Mouse (Mus musculus) adrenal gland, adult (tissue): Measurements from ENCODE around the gene Lrrc19.
"Not testable (repeated sequence)": the region's sequence is repeated elsewhere in the genome, so short reads cannot be mapped to it uniquely, and the experiment has no call there.

Source experiments
- DNase-seq, 2 experiments: peaks; one replicate each; pipeline ENCODE4 v3.0.0; 2022 to 2023; ENCODE audit warnings: low spot score in 1 of 2; ENCODE audit not compliant: inconsistent age in 2 of 2

Lrrc19 gene

DNA sequence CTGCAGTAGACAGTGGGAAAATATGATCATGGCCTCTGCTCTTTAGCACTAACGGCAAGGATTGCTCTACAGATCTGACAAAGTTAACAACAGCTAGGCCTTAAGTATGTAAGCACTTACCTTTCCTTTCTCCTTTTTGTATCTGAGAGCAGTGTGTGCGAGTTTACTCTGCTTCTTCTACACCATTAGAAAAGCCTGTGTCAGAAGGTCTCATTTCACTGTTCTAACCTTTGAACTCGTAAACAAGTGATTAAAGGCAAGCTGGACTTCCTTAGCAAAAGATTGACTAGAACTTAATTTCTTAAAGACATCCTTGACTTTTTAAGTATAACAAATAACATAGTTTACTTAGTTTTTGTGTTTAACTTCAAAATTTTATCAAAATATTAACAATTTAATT lies at the start of gene Lrrc19:
Lrrc19 (minus strand) TSS at position 225 of the 400 bp plus-strand sequence.
- no peak for DNase-seq

DNA sequence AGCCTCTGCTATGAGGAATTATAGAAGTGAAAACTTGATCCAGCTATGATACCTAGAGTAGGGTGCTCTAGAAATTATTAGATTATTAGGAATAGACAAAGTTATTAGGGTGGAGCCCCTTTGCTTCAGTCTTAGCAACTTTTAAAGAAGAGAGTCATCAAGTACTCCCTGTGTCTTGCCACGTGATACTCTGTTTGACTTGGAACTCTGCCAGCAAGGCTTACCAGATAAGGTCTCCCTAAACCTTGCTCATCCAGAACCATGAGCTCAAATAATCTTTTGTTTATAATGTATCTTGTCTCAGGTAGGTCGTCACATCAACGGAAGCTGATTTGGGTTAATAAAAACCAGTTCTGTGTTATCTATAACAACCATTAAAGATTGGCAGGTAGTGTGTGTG lies 46.4 kb upstream of the Lrrc19 start:
- DNase-seq, result peak in 1 of 2 experiments; percentile 31

DNA sequence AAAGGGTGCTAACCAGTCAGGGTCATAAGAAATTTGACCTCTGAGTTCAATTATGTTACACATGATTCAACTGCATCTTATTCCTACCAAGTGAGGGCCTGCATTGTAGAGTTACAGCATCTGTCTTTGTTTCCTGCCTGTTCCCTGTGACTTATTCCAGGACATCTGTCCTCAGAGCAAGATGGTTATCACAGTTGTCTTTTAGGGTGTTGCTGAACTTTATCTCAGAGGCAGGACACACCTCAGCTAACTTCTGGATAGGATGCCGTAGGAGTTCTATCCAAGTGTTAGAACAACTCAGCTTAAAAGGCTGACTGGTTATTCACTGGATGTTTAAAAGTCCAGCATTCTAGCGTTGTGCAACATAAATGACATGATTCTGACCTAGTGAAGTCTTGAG lies 42.2 kb upstream of the Lrrc19 start:
- DNase-seq, result no peak

DNA sequence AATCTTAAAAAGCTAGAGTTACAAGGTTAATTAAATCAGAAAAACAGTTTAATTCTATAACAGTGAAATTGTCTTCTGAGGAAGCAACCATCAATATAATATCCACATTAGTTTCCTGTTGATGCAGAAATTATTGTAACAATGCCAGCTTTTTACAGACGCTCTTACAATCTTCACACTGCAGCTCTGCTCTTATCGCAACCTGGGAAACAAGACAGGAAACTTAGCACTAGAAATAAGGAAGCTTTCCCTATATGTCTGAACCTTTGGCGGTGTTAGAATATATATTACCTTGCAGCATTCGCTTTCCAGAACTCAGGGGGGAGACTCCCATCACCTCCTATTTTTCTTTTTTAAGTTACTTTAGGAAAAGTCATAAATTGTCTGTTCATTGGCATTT lies 41.1 kb upstream of the Lrrc19 start:
- DNase-seq, result no peak

DNA sequence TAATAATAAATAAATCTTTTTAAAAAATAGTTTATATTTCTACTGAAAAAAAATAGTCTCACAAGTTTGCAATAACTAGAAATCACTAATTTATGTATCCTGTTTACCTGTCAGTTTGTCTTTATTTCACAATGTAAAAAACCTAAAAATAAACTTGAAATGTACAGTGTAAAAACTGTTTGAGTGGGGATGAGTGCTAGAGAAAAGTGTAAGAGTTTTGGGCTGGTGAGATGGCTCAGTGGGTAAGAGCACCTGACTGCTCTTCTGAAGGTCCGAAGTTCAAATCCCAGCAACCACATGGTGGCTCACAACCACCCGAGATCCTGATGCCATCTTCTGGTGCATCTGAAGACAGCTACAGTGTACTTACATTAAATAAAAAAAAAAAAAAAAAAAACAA lies 39.9 kb upstream of the Lrrc19 start:
- not testable (repeated sequence) for DNase-seq

DNA sequence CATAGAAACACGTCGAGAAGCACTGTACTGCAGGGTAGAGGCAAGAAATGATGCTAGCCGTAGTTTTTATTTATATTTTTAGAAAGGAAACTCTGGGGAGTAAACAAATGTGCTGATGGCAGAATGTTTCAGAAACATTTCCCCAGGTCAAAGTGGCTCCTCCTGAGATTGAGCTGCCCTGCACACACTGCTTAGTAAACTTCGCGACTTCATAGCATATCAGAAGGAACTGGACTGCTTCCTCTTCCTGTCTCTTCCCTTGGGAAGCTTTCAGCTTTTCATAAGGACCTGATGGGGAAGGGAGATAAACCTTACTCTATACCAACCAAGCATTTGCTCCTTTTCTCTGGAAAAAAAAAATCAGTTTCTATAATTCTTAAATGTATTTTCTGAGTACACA lies 33.4 kb upstream of the Lrrc19 start:
- peak; percentile 9 to 36 for DNase-seq

DNA sequence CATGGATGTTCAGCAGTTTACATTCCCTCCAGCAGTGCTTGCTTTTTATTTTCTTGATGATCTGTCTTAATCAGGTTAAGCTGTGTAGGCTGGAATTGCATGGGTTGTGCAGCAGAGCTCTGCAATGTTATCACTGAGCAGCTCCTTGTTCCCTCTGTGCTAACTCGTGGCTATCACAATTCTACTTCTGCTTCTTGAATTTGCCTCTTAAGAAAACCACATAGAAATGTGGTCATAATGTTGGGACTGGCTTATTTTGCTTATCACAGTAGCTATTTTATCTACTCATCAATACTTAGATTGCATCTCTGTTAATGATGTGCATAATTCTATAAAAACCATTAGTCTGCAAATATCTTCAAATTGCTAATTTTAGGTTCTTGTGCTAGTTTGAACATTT lies 32.1 kb upstream of the Lrrc19 start:
- no peak for DNase-seq

DNA sequence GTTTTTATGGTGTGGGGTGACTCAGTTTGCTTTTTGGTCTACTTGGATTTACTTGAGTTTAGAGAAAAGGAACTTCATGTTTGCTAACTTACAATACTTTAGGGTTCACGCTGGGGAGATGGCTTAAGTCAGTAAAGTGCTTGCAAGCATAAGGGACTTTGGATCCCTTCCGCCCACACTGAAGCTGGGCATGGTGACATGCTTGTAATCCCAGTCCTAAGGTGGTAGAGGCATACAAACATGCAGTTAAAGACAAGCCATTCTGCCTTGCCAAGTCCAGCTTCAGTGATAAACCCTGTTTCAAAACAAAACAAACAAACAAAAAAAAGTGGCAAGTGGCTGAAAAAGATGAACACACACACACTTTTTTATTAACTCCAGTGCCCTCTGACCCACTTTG lies 31.2 kb upstream of the Lrrc19 start:
- DNase-seq, result no peak

DNA sequence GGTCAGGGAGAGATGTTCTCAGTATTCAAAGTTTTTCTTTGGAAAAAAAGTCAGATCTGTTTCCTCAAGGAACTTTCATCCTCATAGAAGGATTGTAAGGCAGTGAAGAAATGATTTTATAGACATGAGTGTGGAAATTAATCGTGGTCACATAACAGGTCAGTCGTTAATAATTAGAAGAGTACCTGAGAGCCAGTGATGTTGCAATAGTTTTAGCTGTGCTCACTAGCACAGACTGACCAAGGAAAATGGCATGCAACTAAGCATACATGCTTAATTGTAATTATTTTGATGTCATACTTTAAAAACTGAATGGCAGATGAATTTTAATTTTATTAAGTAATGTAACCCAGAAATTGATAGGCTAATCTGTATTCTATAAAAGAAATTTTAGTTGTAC lies 30.7 kb upstream of the Lrrc19 start:
- DNase-seq, result no peak

DNA sequence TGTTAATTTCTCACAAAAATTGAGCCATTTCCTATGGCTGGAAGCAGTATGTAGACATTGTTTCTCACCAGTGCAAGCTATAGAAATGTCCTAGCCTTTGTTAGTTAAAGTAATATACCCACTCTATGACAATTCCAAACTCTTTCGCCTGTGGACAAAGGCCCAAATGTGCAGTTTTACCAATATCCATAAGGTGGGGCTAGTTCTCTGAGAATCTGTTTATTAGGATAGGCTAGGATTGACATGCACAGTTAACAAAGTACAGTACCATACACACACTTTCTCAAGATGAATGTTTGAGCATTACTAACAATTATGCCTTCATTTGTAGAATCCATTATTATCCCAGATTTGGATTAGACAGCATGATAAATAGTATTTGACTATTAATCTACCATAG lies 19.8 kb upstream of the Lrrc19 start:
- DNase-seq, result peak in 1 of 2 experiments; percentile 77

DNA sequence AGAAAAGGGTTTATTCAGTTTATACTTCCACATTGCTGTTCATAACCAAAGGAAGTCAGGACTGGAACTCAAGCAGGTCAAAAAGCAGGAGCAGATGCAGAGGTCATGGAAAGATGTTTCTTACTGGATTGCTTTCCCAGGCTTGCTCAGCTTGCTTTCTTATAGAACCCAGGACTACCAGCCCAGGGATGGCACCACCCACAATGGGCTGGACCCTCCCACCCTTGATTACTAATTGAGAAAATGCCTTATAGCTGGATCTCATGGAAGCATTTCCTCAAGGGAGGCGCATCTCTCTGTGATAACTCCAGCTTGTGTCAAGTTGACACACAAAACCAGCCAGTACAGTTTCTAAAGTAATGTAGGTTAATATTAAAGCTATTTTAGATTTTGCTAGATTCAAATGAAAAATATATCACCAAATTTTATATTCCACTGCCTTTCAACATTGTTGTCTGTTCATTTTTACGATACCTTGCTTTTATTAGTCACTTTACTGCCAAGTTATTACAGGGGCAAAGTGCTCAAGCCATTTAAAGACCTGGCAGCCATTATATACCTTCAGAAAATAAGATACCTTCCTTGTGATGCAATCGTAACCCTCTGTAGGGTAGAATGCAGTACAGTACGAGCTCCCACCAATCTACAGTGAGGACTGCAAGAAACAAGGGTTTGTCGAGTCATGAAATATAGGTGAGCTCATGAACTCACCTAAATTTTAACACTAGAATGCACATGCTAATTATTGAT lies 657 bp upstream of the Lrrc19 start:
- DNase-seq, result not testable (repeated sequence)

DNA sequence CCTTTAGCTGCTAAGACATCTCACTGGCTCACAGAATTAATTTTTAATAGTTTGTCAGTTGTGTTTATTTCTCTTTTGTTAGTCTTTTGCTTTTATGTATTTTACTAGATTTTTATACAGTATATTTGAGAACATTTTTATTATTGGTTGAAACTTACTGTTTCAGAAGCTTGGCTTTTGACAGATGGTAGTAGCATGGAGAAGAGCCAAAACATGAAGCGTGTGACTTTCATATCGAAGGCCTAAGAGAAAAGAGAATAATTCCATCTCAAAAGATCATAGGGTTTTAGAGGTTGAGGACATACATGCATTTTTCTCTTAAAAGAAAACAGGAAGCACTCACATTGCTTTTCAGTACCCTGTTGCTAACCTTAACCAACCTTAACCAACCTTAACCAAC lies 6.8 kb downstream of the Lrrc19 start:
- DNase-seq, result no peak

DNA sequence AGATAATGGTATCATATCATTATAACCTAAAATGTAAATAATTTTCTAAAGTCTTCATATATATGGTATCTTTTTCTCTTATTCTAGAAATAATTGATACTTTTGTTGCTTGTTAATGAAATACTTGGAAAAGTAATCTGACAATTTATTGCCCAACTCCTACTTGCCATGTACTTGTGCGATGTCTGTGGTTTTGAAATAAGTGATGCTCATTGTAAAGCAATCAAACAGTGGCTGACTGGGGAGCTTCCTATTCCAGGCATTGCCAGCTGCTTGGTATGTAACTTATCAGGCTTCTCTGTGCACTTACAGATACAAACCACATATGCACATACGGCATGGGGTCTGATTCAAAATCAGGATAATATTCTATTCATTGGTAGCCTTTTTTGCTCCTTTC lies 29.9 kb downstream of the Lrrc19 start:
- DNase-seq, result no peak

DNA sequence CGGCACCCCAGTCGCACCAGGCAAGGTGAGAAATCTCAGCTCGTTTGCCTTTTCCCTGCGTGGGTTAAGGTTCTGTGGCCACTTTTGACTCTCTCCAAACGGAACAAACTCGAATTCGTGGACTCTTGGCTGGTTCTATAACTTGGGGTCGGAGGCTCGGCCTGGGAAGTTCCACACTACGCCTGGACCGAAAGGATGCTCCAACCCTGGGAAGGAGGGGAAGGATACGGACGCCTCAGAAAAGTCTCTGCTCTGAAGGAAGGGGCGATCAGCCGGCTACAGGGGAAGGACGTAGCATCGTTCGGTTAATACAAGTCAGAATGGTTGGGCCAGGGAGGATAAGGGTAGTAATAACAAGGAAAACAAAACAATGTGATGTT lies 35.3 kb downstream of the Lrrc19 start:
- no peak for DNase-seq

DNA sequence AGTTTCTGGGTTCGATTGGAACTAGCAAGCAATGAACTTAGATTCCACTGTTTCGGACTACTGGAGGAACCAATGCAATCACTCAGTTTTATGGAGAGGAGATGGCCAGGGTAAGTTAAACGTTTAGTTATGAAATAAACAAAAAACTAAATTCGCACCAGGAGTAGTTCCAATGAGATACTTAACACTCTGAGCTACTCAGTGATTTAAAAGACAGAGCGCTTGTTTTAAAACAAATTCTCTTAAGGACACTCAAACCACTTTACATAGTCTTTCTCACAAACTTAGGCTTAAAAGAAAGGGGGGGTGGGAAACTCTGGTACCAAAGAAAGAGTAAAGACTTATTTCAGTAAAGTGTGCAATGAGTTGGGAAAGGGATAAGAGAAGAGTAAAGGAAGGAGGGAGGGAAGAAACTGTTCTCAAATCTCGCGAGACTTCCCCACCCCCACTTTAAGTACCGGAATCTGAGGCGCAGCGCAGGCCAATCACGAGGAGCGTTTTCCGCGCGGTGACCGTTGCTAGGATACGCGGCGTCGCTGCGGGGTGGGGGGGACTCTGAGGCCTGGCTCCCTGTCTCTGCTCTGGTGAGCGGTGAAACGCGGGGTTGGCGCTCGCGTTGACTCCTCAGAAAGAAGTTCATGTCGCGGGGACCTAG lies 35.8 kb downstream of the Lrrc19 start, which contains the start of gene Ift74:
Ift74 (plus strand) TSS at position 520 of the 655 bp plus-strand sequence.
- DNase-seq, result peak; percentile 95 to 97

DNA sequence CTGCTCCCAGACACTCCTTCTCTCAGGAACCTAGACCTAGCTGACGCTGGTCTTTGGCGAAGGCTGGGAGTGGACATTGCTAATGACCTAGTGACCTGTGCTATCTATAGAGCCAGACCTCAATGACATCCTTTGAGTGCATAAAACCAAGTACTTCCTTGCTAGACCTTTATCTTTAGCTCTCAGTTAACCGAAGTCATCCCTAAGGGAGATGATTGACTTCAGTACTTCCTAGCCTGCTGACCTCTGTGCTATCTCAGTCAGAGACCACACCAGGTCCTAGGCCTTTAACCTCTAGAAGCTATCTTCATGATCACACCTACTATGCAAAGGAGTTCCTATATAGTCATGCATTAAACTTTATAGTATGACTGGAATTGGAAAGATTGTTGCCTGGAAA lies 39.6 kb downstream of the Lrrc19 start:
- no peak for DNase-seq

DNA sequence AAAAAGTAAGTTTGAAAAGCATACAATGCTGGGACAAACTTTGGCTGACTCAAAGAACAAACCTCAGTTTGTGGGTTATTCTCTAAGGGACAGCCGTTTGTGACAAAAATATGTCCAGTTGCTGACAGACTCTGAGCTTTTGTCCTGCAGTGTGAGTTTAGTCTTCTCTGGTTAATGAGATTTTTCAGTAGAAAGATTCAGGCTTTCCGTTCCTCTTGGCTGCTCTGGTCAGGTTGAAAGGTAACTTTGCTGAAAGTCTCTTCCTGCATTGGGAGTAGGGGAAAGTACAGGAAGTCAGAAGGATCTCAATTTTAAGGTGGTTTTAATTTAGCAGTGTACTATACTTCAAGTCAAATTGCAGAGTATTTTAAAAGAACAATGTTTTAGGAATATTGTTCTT lies 44.4 kb downstream of the Lrrc19 start:
- no peak for DNase-seq

DNA sequence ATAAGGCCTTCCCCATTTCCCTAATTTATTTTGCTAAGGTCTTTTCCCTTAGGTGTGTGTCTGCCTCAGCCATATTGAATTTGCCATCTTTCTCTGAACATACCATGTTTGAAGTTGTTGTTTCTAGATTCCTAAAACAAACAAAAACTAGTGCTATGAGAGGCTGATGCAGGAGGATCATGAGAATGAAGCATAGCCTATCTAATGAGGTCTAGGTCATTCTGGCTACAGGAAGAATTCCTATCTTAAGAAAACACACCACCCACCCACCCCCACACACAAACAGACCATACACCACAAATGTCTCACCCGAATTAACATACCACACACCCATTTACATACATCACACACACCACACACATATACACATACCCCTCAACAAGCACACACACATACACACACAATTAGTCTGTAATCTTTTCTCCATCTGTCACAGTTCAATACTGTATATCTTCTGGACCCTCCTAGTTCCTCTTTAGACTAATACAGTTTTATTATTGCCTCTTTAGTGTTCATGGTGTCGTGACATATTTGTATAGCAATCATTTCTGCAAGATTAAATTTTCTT lies 45.4 kb downstream of the Lrrc19 start:
- no peak for DNase-seq

DNA sequence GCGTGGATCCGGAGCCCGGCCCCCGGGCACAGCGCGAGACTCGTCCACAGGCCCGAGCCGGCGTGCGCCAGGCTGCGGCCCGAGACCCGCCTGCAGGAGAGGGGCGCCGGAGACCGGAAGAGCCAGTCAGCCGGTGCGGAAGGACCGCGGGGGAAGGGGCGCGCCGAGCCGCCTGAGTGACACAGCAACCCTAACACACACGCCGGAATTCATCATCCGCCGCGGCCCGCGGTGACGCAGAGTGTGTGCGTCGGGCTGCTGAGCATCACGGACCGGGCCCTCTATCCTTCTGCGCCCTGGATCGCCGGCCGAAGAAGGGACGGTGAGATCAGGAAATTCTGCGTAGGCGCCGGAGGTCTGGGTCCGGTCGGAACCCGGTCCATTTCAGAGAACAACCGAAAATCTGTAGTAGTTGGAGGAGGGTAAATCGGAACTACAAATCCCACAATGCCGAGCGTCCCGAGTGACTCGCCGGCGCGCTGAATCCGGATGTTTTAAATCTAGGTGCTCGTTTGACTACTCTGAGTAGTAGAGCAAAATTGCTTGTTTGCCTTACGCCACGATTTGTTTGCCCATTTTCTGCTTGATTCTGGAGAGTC lies 46.8 kb downstream of the Lrrc19 start, which contains the start of gene Plaa:
Plaa (minus strand) TSS at position 214 of the 599 bp plus-strand sequence.
- peak; percentile 93 to 97 for DNase-seq

DNA sequence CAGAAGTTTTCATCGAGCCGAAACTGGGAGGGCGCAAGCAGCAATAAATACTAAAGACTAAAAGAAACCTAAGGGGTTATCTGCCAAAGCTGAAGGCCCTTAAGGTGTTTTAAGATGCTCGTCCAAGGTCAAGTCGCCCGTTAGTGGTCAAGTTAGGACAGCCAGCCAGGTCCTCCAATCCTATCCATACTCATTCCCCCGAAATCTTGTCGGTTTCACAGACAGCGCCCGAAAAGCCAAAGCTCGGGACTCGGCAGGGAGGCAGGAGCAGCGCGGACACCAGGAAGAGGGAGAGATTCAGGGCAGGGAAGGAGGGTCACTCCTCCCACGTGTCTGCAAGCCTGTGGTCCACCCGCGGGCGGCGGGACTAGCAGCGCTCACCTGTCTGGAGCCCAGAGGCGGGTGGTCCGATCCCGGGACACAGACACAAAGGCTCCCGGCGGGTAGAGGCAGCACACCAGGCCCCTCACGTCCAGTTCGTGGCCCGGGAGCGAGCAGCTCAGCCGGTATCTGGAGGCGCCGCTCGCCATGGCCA lies 47.4 kb downstream of the Lrrc19 start:
- DNase-seq, result no peak

DNA sequence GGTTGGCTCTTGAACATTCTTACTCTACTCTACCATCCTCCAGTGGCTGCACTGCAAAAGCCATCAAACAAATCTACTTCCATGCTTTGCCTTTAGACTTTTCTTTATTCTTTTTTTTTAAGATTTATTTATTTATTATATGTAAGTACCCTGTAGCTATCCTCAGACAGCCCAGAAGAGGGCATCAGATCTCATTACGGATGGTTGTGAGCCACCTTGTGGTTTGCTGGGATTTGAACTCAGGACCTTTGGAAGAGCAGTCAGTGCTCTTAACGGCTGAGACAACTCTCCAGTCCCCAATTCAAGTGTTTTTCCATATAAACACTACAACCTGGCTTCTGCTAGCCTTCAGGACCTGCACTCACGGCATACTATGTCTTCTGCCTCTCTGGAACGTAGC lies 48.5 kb downstream of the Lrrc19 start:
- DNase-seq, result peak in 1 of 2 experiments; percentile 39

DNA sequence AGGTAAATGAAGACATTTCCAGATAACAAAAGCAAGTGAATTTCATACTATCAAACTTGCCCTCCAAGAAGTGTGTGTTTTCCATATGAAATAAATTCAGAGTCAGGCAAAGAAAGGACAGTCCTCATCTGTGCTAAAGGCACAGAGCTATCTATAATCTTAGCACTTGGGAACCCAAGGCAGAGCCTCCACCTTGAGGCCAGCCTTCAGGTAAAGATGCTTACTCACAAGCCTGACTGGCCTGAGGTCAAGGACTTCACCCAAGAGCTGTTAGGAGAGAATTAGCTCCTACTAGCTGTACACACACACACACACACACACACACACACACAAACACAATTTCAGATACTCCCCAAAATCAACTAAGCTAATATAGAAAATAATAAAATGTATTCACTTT lies 57.2 kb downstream of the Lrrc19 start:
- DNase-seq, result peak in 1 of 2 experiments; percentile 40
